Mouse (Mus musculus): ENCODE data around the gene Hyal3.

DNA sequence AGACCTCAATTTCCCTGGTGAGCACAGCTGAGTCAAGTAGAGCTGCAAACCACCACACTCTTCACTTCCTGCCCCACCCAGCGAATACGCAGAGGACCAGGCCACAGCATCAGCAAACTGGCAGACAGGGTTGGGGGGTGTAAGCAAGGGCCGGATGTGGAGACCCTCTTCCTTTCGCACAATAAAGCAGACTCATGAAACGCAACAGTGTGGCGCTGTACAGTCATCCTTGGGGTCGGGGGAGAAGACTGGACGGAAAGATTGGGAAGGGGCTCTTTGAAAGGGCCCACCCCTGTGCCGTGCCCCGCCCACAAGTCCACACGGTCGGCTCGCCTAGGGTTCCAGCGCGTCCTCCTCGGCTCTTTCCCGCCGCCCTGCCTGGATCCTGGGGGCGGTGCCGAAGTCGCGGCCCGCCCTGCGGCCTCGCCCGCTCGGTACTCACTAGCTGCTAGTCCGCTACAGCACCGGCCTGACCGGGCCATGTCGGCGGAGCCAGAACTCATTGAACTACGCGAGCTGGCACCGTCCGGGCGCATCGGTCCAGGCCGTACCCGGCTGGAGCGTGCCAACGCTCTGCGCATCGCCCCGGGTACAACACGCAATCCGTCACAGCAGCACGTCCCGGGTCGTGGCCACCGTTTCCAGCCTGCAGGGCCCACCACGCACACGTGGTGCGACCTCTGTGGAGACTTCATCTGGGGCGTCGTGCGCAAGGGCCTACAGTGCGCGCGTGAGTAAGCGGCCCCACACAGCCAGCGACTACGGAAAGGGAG, 29.3 kb upstream of the Hyal3 start, which contains the start of gene Rassf1:
- no peak for TF ChIP-seq CTCF (conservative IDR thresholded peaks at IDR 0.05; ENCODE audit: insufficient read depth, insufficient read length, low read depth, low read length)
- peak; percentile 29 for TF ChIP-seq POLR2A (IDR thresholded peaks at IDR 0.05; ENCODE audit: low read depth, low read length)

Data from kidney, adult 2 months (tissue).